Mouse (Mus musculus): Measurements from ENCODE around the gene 2810021J22Rik.
"Not testable (repeated sequence)": the region's sequence is repeated elsewhere in the genome, so short reads cannot be mapped to it uniquely, and the experiment has no call there.

The 2810021J22Rik gene

GRCm38 (mm10) chr11:58867039-58867953 lies at the start of gene 2810021J22Rik:
TSS of gene 2810021J22Rik (plus strand) at chr11:58867216.
- peak; percentile 85 to 87 for DNase-seq

GRCm38 (mm10) chr11:58828937-58829336 lies 38.1 kb upstream of the 2810021J22Rik start, which contains the start of gene Olfr312:
TSS of gene Olfr312 (plus strand) at chr11:58829237.
- not testable (repeated sequence) for DNase-seq

- DNase-seq: no peak
These were observed 37.3 kb upstream of the 2810021J22Rik start for GRCm38 (mm10) chr11:58829764-58830163.

- DNase-seq: not testable (repeated sequence)
These were observed 34.5 kb upstream of the 2810021J22Rik start for GRCm38 (mm10) chr11:58832541-58832940.

GRCm38 (mm10) chr11:58838951-58839350 lies 28.1 kb upstream of the 2810021J22Rik start, which contains the start of gene Olfr311:
TSS of gene Olfr311 (plus strand) at chr11:58839251.
- DNase-seq: not testable (repeated sequence)

GRCm38 (mm10) chr11:58846919-58847461 lies 20.0 kb upstream of the 2810021J22Rik start, which contains the start of gene Gm12258:
TSS of gene Gm12258 (plus strand) at chr11:58847158.
- peak; percentile 84 to 88 for DNase-seq

GRCm38 (mm10) chr11:58847636-58848035 lies 19.4 kb upstream of the 2810021J22Rik start:
- DNase-seq: no peak

GRCm38 (mm10) chr11:58849731-58850130 lies 17.3 kb upstream of the 2810021J22Rik start:
- no peak for DNase-seq

- no peak for DNase-seq
These were observed 6.3 kb upstream of the 2810021J22Rik start for GRCm38 (mm10) chr11:58860744-58861143.

- no peak for DNase-seq
These were observed 926 bp downstream of the 2810021J22Rik start for GRCm38 (mm10) chr11:58867954-58868330.

GRCm38 (mm10) chr11:58870961-58871360 lies 3.9 kb downstream of the 2810021J22Rik start:
- no peak for DNase-seq

- no peak for DNase-seq
These were observed 16.7 kb downstream of the 2810021J22Rik start for GRCm38 (mm10) chr11:58883756-58884155.

GRCm38 (mm10) chr11:58890511-58890910 lies 23.5 kb downstream of the 2810021J22Rik start:
- DNase-seq: no peak

GRCm38 (mm10) chr11:58894456-58894855 lies 27.4 kb downstream of the 2810021J22Rik start:
- peak; percentile 30 to 61 for DNase-seq

- DNase-seq: peak in 1 of 2 experiments; percentile 44
These were observed 30.5 kb downstream of the 2810021J22Rik start for GRCm38 (mm10) chr11:58897485-58897884.

- DNase-seq: no peak
These were observed 34.1 kb downstream of the 2810021J22Rik start for GRCm38 (mm10) chr11:58901080-58901479.

- peak; percentile 98 to 99 for DNase-seq
These were observed 36.7 kb downstream of the 2810021J22Rik start, which contains the start of gene Zfp39 for GRCm38 (mm10) chr11:58903511-58904409. TSS of gene Zfp39 (minus strand) at chr11:58904225.

- no peak for DNase-seq
These were observed 37.3 kb downstream of the 2810021J22Rik start for GRCm38 (mm10) chr11:58904410-58904718.

- DNase-seq: peak in 1 of 2 experiments; percentile 19
These were observed 37.8 kb downstream of the 2810021J22Rik start for GRCm38 (mm10) chr11:58904838-58905237.

- DNase-seq: no peak
These were observed 46.8 kb downstream of the 2810021J22Rik start for GRCm38 (mm10) chr11:58913776-58914175.

- peak; percentile 53 to 62 for DNase-seq
These were observed 47.5 kb downstream of the 2810021J22Rik start for GRCm38 (mm10) chr11:58914461-58915028.
